Mouse (Mus musculus): Measurements from ENCODE around the gene Ssbp3. TPM values are rescaled to one million over a fixed set of nuclear protein-coding genes. Genes with fewer than 3 reads are reported as not detected.

The Ssbp3 gene
- polyA plus RNA-seq, 1 experiment, result 121 TPM

- Histone ChIP-seq H3K4me3 (ENCODE audit: insufficient read depth, low read length) (no peak overlapping the region), H3K4me1 (ENCODE audit: control insufficient read depth, insufficient read depth, low read length) (no peaks in the 10 kb centered on the region), H3K27ac (ENCODE audit: insufficient read depth, low read length) (no peak overlapping the region)
- TF ChIP-seq POLR2A (IDR thresholded peaks at IDR 0.05; ENCODE audit: extremely low read depth, insufficient read depth, low read length) (no peak), CTCF (IDR thresholded peaks at IDR 0.05; ENCODE audit: extremely low read depth, insufficient read depth, low read length) (no peak)
These were observed 39.9 kb upstream of the Ssbp3 start for GRCm38 (mm10) chr4:106870556-106870955.

DNA sequence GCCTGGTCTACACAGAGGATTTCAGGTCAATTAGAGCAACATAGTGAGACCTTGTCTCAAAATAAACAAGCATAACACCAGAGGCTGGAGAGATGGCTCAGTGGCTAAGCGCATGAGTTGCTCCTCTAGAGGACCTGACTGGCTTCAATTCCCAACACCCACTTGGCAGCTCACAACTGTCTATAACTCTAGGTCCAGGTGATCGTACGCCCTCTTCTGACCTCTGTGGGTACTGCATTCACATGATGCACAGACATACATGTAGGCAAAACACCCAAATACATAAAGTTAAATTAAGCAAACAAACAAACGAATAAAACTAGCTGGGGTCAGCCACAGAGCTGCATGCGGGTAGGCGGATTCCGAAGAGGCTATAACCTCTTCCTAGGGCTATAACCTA, 36.0 kb upstream of the Ssbp3 start:
- Histone ChIP-seq H3K4me3 (ENCODE audit: insufficient read depth, low read length) (no peak overlapping the region), H3K27ac (ENCODE audit: insufficient read depth, low read length) (no peak overlapping the region), H3K4me1 (ENCODE audit: control insufficient read depth, insufficient read depth, low read length) (no peaks in the 10 kb centered on the region)
- TF ChIP-seq CTCF (IDR thresholded peaks at IDR 0.05; ENCODE audit: extremely low read depth, insufficient read depth, low read length) (no peak), POLR2A (IDR thresholded peaks at IDR 0.05; ENCODE audit: extremely low read depth, insufficient read depth, low read length) (no peak)

DNA sequence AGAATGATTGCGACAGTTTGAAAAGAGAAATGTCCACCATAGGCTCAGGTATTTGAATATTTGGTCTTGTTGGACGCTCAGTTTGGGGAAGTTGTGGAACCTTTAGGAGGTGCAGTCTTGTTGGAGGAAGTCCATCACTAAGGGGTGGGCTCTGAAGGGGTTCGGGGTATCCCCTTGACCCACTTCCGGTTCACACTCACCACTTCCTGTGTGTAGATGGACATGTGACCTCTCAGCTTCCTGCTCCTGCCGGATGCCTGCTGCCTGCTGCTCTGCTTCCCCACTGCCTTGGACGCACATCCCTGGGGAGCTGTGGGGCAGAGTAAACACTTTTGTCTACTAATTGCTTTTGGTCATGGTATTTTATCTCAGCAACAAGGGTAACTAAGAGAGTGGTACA, 29.4 kb upstream of the Ssbp3 start:
- TF ChIP-seq CTCF (IDR thresholded peaks at IDR 0.05; ENCODE audit: extremely low read depth, insufficient read depth, low read length) (no peak), POLR2A (IDR thresholded peaks at IDR 0.05; ENCODE audit: extremely low read depth, insufficient read depth, low read length) (no peak)
- Histone ChIP-seq H3K4me1 (ENCODE audit: control insufficient read depth, insufficient read depth, low read length) (peaks cover 1% of the 10 kb centered on the region; the same call in 1 of the 2 replicates), H3K27ac (ENCODE audit: insufficient read depth, low read length) (no peak overlapping the region)

GRCm38 (mm10) chr4:106883149-106883548, 27.4 kb upstream of the Ssbp3 start:
- Histone ChIP-seq H3K4me3 (ENCODE audit: insufficient read depth, low read length) (no peak overlapping the region), H3K27ac (ENCODE audit: insufficient read depth, low read length) (no peak overlapping the region), H3K4me1 (ENCODE audit: control insufficient read depth, insufficient read depth, low read length) (peaks cover 4% of the 10 kb centered on the region)
- no peak for TF ChIP-seq CTCF (IDR thresholded peaks at IDR 0.05; ENCODE audit: extremely low read depth, insufficient read depth, low read length)
- TF ChIP-seq POLR2A (IDR thresholded peaks at IDR 0.05; ENCODE audit: extremely low read depth, insufficient read depth, low read length), result no peak

More for the DNA sequence above, 29.4 kb upstream of the Ssbp3 start:
- no peak overlapping the region for H3K4me3 ChIP-seq (ENCODE audit: insufficient read depth, low read length)

GRCm38 (mm10) chr4:106886307-106887085, 24.0 kb upstream of the Ssbp3 start:
- H3K27ac ChIP-seq (ENCODE audit: insufficient read depth, low read length), result peak overlapping the region; percentile 88
- TF ChIP-seq CTCF (IDR thresholded peaks at IDR 0.05; ENCODE audit: extremely low read depth, insufficient read depth, low read length), result no peak
- TF ChIP-seq POLR2A (IDR thresholded peaks at IDR 0.05; ENCODE audit: extremely low read depth, insufficient read depth, low read length), result no peak
- H3K4me1 ChIP-seq (ENCODE audit: control insufficient read depth, insufficient read depth, low read length), result peaks cover 4% of the 10 kb centered on the region
- H3K4me3 ChIP-seq (ENCODE audit: insufficient read depth, low read length), result peak overlapping the region; percentile 6; the same call in 1 of the 2 replicates

DNA sequence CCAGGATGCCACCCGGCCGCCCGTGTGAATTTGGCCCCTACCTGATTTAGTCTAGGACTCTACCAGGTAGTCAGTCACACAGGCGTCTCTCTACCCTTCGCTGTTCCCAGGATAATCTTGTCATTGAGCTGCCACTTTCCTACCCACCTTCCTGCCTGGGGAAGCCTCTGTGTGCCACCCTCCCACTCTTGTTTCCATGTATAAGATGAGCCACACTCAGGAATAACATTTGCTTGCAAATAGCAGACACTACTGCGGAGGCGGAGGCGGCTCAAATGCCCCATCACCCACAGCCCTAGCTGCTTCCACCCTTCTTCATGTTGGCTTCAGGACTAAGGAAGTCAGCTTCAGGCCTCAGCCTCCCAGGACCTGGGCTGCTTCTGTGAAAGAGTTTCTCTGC, 14.4 kb upstream of the Ssbp3 start:
- TF ChIP-seq CTCF (IDR thresholded peaks at IDR 0.05; ENCODE audit: extremely low read depth, insufficient read depth, low read length), result no peak
- TF ChIP-seq POLR2A (IDR thresholded peaks at IDR 0.05; ENCODE audit: extremely low read depth, insufficient read depth, low read length), result no peak
- no peak overlapping the region for H3K4me3 ChIP-seq (ENCODE audit: insufficient read depth, low read length)
- 0 out of 2 replicates have a peak, but pooled peaks cover 2% of the 10 kb centered on the region for H3K4me1 ChIP-seq (ENCODE audit: control insufficient read depth, insufficient read depth, low read length)
- H3K27ac ChIP-seq (ENCODE audit: insufficient read depth, low read length), result no peak overlapping the region

GRCm38 (mm10) chr4:106898923-106899322, 11.6 kb upstream of the Ssbp3 start:
- no peak overlapping the region for H3K27ac ChIP-seq (ENCODE audit: insufficient read depth, low read length)
- H3K4me1 ChIP-seq (ENCODE audit: control insufficient read depth, insufficient read depth, low read length), result 0 out of 2 replicates have a peak, but pooled peaks cover 2% of the 10 kb centered on the region
- TF ChIP-seq POLR2A (IDR thresholded peaks at IDR 0.05; ENCODE audit: extremely low read depth, insufficient read depth, low read length), result no peak
- TF ChIP-seq CTCF (IDR thresholded peaks at IDR 0.05; ENCODE audit: extremely low read depth, insufficient read depth, low read length), result no peak
- H3K4me3 ChIP-seq (ENCODE audit: insufficient read depth, low read length), result no peak overlapping the region

- Histone ChIP-seq H3K27ac (ENCODE audit: insufficient read depth, low read length) (no peak overlapping the region), H3K4me1 (ENCODE audit: control insufficient read depth, insufficient read depth, low read length) (0 out of 2 replicates have a peak, but pooled peaks cover 2% of the 10 kb centered on the region), H3K4me3 (ENCODE audit: insufficient read depth, low read length) (no peak overlapping the region)
- no peak for TF ChIP-seq POLR2A (IDR thresholded peaks at IDR 0.05; ENCODE audit: extremely low read depth, insufficient read depth, low read length)
- TF ChIP-seq CTCF (IDR thresholded peaks at IDR 0.05; ENCODE audit: extremely low read depth, insufficient read depth, low read length), result no peak
These were observed 11.0 kb upstream of the Ssbp3 start for GRCm38 (mm10) chr4:106899471-106899870.

- no peak for TF ChIP-seq CTCF (IDR thresholded peaks at IDR 0.05; ENCODE audit: extremely low read depth, insufficient read depth, low read length)
- TF ChIP-seq POLR2A (IDR thresholded peaks at IDR 0.05; ENCODE audit: extremely low read depth, insufficient read depth, low read length), result no peak
- Histone ChIP-seq H3K4me1 (ENCODE audit: control insufficient read depth, insufficient read depth, low read length) (0 out of 2 replicates have a peak, but pooled peaks cover 2% of the 10 kb centered on the region), H3K27ac (ENCODE audit: insufficient read depth, low read length) (no peak overlapping the region), H3K4me3 (ENCODE audit: insufficient read depth, low read length) (no peak overlapping the region)
These were observed 9.8 kb upstream of the Ssbp3 start for GRCm38 (mm10) chr4:106900718-106901117.

- no peak overlapping the region for H3K4me3 ChIP-seq (ENCODE audit: insufficient read depth, low read length)
- TF ChIP-seq CTCF (IDR thresholded peaks at IDR 0.05; ENCODE audit: extremely low read depth, insufficient read depth, low read length) (no peak), POLR2A (IDR thresholded peaks at IDR 0.05; ENCODE audit: extremely low read depth, insufficient read depth, low read length) (no peak)
- H3K4me1 ChIP-seq (ENCODE audit: control insufficient read depth, insufficient read depth, low read length), result 0 out of 2 replicates have a peak, but pooled peaks cover 2% of the 10 kb centered on the region
- no peak overlapping the region for H3K27ac ChIP-seq (ENCODE audit: insufficient read depth, low read length)
These were observed 8.9 kb upstream of the Ssbp3 start for GRCm38 (mm10) chr4:106901610-106902009.

All from cortical plate, adult 2 months (tissue).